Mouse (Mus musculus) CH12.LX (cell line): Measurements from ENCODE around the gene Bach2. TPM values are rescaled to one million over a fixed set of nuclear protein-coding genes. Genes with fewer than 3 reads are reported as not detected.

ENCODE experiments used
- DNase-seq: peaks from one replicate; pipeline ENCODE4 v3.0.0-alpha.2; 2013; ENCODE audit errors: extremely low read depth
- H3K27ac ChIP-seq: 2 replicates; pipeline ENCODE4 v1.5.1; 2012; ENCODE audit warnings: low read depth, mild to moderate bottlenecking, control low read depth, moderate library complexity; ENCODE audit not compliant: insufficient read depth
- H3K27me3 ChIP-seq: replicated peaks from 2 replicates; pipeline ENCODE3; 2012; ENCODE audit warnings: inconsistent platforms
- H3K36me3 ChIP-seq, 2 experiments: replicated peaks in 1 of 2; 2 replicates each; pipeline versions ENCODE3 to v1.6.1; 2012; ENCODE audit warnings: inconsistent platforms in 1 of 2, low read length in 1 of 2, mild to moderate bottlenecking in 1 of 2, mixed read lengths in 1 of 2, moderate library complexity in 1 of 2; ENCODE audit not compliant: control insufficient read depth in 1 of 2, insufficient read depth in 1 of 2
- H3K4me1 ChIP-seq, 2 experiments: 2 replicates each; pipeline ENCODE4 v1.6.1; 2012; ENCODE audit warnings: inconsistent platforms in 1 of 2, moderate library complexity in 1 of 2; ENCODE audit not compliant: insufficient read depth in 2 of 2, control insufficient read depth in 1 of 2
- H3K4me2 ChIP-seq: 2 replicates; pipeline ENCODE4 v1.6.1; 2012; ENCODE audit warnings: low read depth, mild to moderate bottlenecking, control low read depth; ENCODE audit not compliant: poor library complexity, insufficient read depth, severe bottlenecking
- H3K4me3 ChIP-seq, 3 experiments: fragments of 150-350 bp in 1 of 3; sonication (generic) in 1 of 3; replicated peaks in 1 of 3; 2 replicates each; pipeline versions ENCODE3 to v1.5.1; 2011 to 2012; ENCODE audit warnings: low read depth in 2 of 3, low read length in 2 of 3, mild to moderate bottlenecking in 2 of 3, moderate library complexity in 2 of 3, control low read depth in 1 of 3, improper control_type of control experiment in 1 of 3, inconsistent platforms in 1 of 3, mixed read lengths in 1 of 3; ENCODE audit not compliant: poor library complexity in 1 of 3
- H3K79me2 ChIP-seq: replicated peaks from 2 replicates; pipeline ENCODE4 v1.6.1; 2012; ENCODE audit warnings: mild to moderate bottlenecking, moderate library complexity; ENCODE audit not compliant: control insufficient read depth, poor library complexity, insufficient read depth, severe bottlenecking; ENCODE audit errors: extremely low read depth
- H3K9ac ChIP-seq: 2 replicates; pipeline ENCODE4 v1.6.1; 2012; ENCODE audit warnings: low read depth, mild to moderate bottlenecking, control low read depth, moderate library complexity; ENCODE audit not compliant: insufficient read depth
- H3K9me3 ChIP-seq: replicated peaks from 2 replicates; pipeline ENCODE3; 2012; ENCODE audit warnings: low read length, inconsistent platforms, mixed read lengths
- BHLHE40 ChIP-seq: IDR thresholded peaks from 2 replicates; pipeline ENCODE4 v1.6.1; 2011; ENCODE audit warnings: mild to moderate bottlenecking, low read depth, low read length, improper control_type of control experiment
- CHD1 ChIP-seq: IDR thresholded peaks from 2 replicates; pipeline ENCODE4 v1.6.1; 2012; ENCODE audit warnings: low read depth, low read length, improper control_type of control experiment, inconsistent platforms
- CTCF ChIP-seq, 2 experiments: IDR thresholded peaks in 1 of 2; conservative IDR thresholded peaks in 1 of 2; 2 replicates each; pipeline ENCODE4 v1.5.1; 2011 to 2012; ENCODE audit warnings: low read depth in 2 of 2, low read length in 2 of 2, improper control_type of control experiment in 1 of 2, inconsistent platforms in 1 of 2, mild to moderate bottlenecking in 1 of 2, moderate library complexity in 1 of 2
- E2F4 ChIP-seq: IDR thresholded peaks from 2 replicates; pipeline ENCODE4 v1.6.1; 2011; ENCODE audit warnings: low read depth, low read length, improper control_type of control experiment; ENCODE audit not compliant: insufficient replicate concordance
- EP300 ChIP-seq: IDR thresholded peaks from 2 replicates; pipeline ENCODE4 v1.6.1; 2011; ENCODE audit warnings: low read length, improper control_type of control experiment
- HCFC1 ChIP-seq: IDR thresholded peaks from 2 replicates; pipeline ENCODE4 v1.6.1; 2012; ENCODE audit warnings: low read depth, mild to moderate bottlenecking, inconsistent platforms, low read length, improper control_type of control experiment
- IRF4 ChIP-seq: IDR thresholded peaks from 2 replicates; pipeline ENCODE4 v1.6.1; 2014; ENCODE audit warnings: low read depth, mild to moderate bottlenecking, inconsistent platforms, low read length, improper control_type of control experiment
- JUN ChIP-seq: IDR thresholded peaks from 2 replicates; pipeline ENCODE4 v1.6.1; 2011; ENCODE audit warnings: low read depth, mild to moderate bottlenecking, low read length, improper control_type of control experiment, moderate library complexity; ENCODE audit not compliant: insufficient read depth
- JUND ChIP-seq: conservative IDR thresholded peaks from 2 replicates; pipeline ENCODE4 v1.6.1; 2011; ENCODE audit warnings: low read depth, low read length, improper control_type of control experiment
- MEF2A ChIP-seq: IDR thresholded peaks from 2 replicates; pipeline ENCODE4 v1.6.1; 2014; ENCODE audit warnings: low read depth, mild to moderate bottlenecking, inconsistent platforms, low read length, improper control_type of control experiment, borderline replicate concordance
- MXI1 ChIP-seq: IDR thresholded peaks from 2 replicates; pipeline ENCODE4 v1.6.1; 2011; ENCODE audit warnings: mild to moderate bottlenecking, low read depth, low read length, improper control_type of control experiment
- MYC ChIP-seq: IDR thresholded peaks from 2 replicates; pipeline ENCODE4 v1.6.1; 2011; ENCODE audit warnings: low read depth, mild to moderate bottlenecking, improper control_type of control experiment, low read length
- NELFE ChIP-seq: IDR thresholded peaks from 2 replicates; pipeline ENCODE4 v1.6.1; 2011; ENCODE audit warnings: low read depth, low read length, improper control_type of control experiment
- PAX5 ChIP-seq: IDR thresholded peaks from 2 replicates; pipeline ENCODE4 v1.6.1; 2012; ENCODE audit warnings: low read length, inconsistent platforms, mixed read lengths
- POLR2A ChIP-seq: IDR thresholded peaks from 2 replicates; pipeline ENCODE4 v1.6.1; 2011; ENCODE audit warnings: low read depth, mild to moderate bottlenecking, improper control_type of control experiment, low read length
- POLR2AphosphoS2 ChIP-seq: IDR thresholded peaks from 2 replicates; pipeline ENCODE4 v1.6.1; 2011; ENCODE audit warnings: low read depth, low read length, improper control_type of control experiment
- RAD21 ChIP-seq: IDR thresholded peaks from 2 replicates; pipeline ENCODE4 v1.6.1; 2011; ENCODE audit warnings: low read depth, mild to moderate bottlenecking, low read length, improper control_type of control experiment, moderate library complexity
- RCOR1 ChIP-seq: conservative IDR thresholded peaks from 2 replicates; pipeline ENCODE4 v1.6.1; 2012; ENCODE audit warnings: low read depth, mild to moderate bottlenecking, inconsistent platforms, low read length, improper control_type of control experiment
- SIN3A ChIP-seq: IDR thresholded peaks from 2 replicates; pipeline ENCODE4 v1.6.1; 2012; ENCODE audit warnings: low read length, improper control_type of control experiment, inconsistent platforms
- SMC3 ChIP-seq: IDR thresholded peaks from 2 replicates; pipeline ENCODE4 v1.6.1; 2011; ENCODE audit warnings: low read depth, low read length, improper control_type of control experiment
- TCF12 ChIP-seq: IDR thresholded peaks from 2 replicates; pipeline ENCODE4 v1.6.1; 2014; ENCODE audit warnings: low read depth, mild to moderate bottlenecking, inconsistent platforms, low read length, improper control_type of control experiment
- UBTF ChIP-seq: IDR thresholded peaks from 2 replicates; pipeline ENCODE4 v1.6.1; 2012; ENCODE audit warnings: low read depth, mild to moderate bottlenecking, inconsistent platforms, low read length, improper control_type of control experiment, moderate library complexity
- USF1 ChIP-seq: IDR thresholded peaks from 2 replicates; pipeline ENCODE4 v1.6.1; 2014; ENCODE audit warnings: low read depth, mild to moderate bottlenecking, inconsistent platforms, low read length, improper control_type of control experiment
- USF2 ChIP-seq: conservative IDR thresholded peaks from 2 replicates; pipeline ENCODE4 v1.6.1; 2011; ENCODE audit warnings: low read depth, low read length, improper control_type of control experiment
- ZKSCAN1 ChIP-seq: IDR thresholded peaks from 2 replicates; pipeline ENCODE4 v1.6.1; 2012; ENCODE audit warnings: low read depth, inconsistent platforms, low read length, improper control_type of control experiment, borderline replicate concordance
- ZMIZ1 ChIP-seq: IDR thresholded peaks from 2 replicates; pipeline ENCODE4 v1.6.1; 2012; ENCODE audit warnings: low read depth, mild to moderate bottlenecking, inconsistent platforms, low read length, improper control_type of control experiment
- dilution Hi-C: fragments of 300-500 bp; cut with MboI; formaldehyde crosslinking; loops from 2 replicates; pipeline ENCODE4 v1.14.3; 2020; ENCODE audit warnings: low sequenced_read_pairs; ENCODE audit not compliant: extremely low pct_unique_long_range_greater_than_20kb, extremely low pct_ligation_motif_present
- in situ Hi-C: fragments of 300-500 bp; cut with MboI; formaldehyde crosslinking; loops from 3 replicates; pipeline ENCODE4 v1.14.3; 2019; ENCODE audit warnings: low sequenced_read_pairs, low pct_ligation_motif_present, low pct_unique_long_range_greater_than_20kb, mixed read lengths
- polyA plus RNA-seq: library from polyadenylated mRNA; unstranded; fragments of >175 nt; gene quantifications from 2 replicates; pipeline ENCODE4 v1.2.1, GENCODE M21; 2012; ENCODE audit warnings: low read depth; ENCODE audit not compliant: insufficient read length
- total RNA-seq, 2 experiments: library from RNA; depleted of rRNA; stranded (reverse); fragments of 300-350 nt in 1 of 2; fragments of >200 nt in 1 of 2; gene quantifications; 2 replicates each; pipeline ENCODE4 v1.2.3; 2012 to 2014

Gene Bach2
- total and polyA plus RNA-seq, 3 experiments = 0.11 TPM; not detected in 2

- dilution Hi-C loops = no loop called here
- no peaks in the 10 kb centered on the region for H3K79me2 ChIP-seq
Observed at GRCm38 (mm10) chr4:32522013-32522412, 283.4 kb downstream of the Bach2 start.

GRCm38 (mm10) chr4:32524282-32524681 is 285.7 kb downstream of the Bach2 start:
- in situ Hi-C loops = no loop called here
- H3K36me3 ChIP-seq = no peaks in the 10 kb centered on the region
- dilution Hi-C loops = no loop called here
- no peak for TF ChIP-seq TCF12
- no peak for TF ChIP-seq E2F4
- no peak for TF ChIP-seq HCFC1
- no peak for TF ChIP-seq BHLHE40
- TF ChIP-seq RCOR1 = no peak
- TF ChIP-seq JUN = no peak
- TF ChIP-seq PAX5 = no peak
- no peak for TF ChIP-seq RAD21
- TF ChIP-seq POLR2AphosphoS2 = no peak
- TF ChIP-seq MXI1 = no peak
- TF ChIP-seq ZKSCAN1 = no peak
- TF ChIP-seq MEF2A = no peak
- no peak for TF ChIP-seq MYC
- no peak for TF ChIP-seq UBTF
- TF ChIP-seq ZMIZ1 = no peak
- no peak for TF ChIP-seq NELFE
- no peak for TF ChIP-seq POLR2A
- TF ChIP-seq IRF4 = no peak
- TF ChIP-seq JUND = no peak
- no peak for TF ChIP-seq CHD1
- H3K4me3 ChIP-seq = no peak overlapping the region
- no peak overlapping the region for H3K27ac ChIP-seq
- H3K79me2 ChIP-seq = no peaks in the 10 kb centered on the region
- no peak overlapping the region for H3K4me2 ChIP-seq
- no peak overlapping the region for H3K9ac ChIP-seq
- H3K9me3 ChIP-seq = no peaks in the 10 kb centered on the region
- no peaks in the 10 kb centered on the region for H3K27me3 ChIP-seq
- DNase-seq = no peak
- H3K4me1 ChIP-seq = peaks cover 14 to 40% of the 10 kb centered on the region in 2 experiments

More at GRCm38 (mm10) chr4:32522013-32522412, 283.4 kb downstream of the Bach2 start:
- TF ChIP-seq USF1 (no peak), USF2 (no peak), MEF2A (no peak), JUN (no peak), TCF12 (no peak), RAD21 (no peak), SMC3 (no peak), HCFC1 (no peak), ZMIZ1 (no peak), CTCF (conservative IDR thresholded peaks at IDR 0.05 in 1 of 2, IDR thresholded peaks at IDR 0.05 in 1 of 2; ENCODE audit: low read depth in 2 of 2, low read length in 2 of 2) (no peak), SIN3A (no peak), EP300 (no peak), RCOR1 (no peak), JUND (no peak), UBTF (no peak), BHLHE40 (no peak), E2F4 (no peak)
- H3K4me3 ChIP-seq = no peak overlapping the region
- H3K9ac ChIP-seq = no peak overlapping the region
- H3K4me1 ChIP-seq = peaks cover 12 to 46% of the 10 kb centered on the region in 2 experiments
- no peak overlapping the region for H3K4me2 ChIP-seq
- in situ Hi-C loops = no loop called here
- DNase-seq = no peak
- no peaks in the 10 kb centered on the region for H3K27me3 ChIP-seq
- H3K27ac ChIP-seq = no peak overlapping the region
- no peaks in the 10 kb centered on the region for H3K36me3 ChIP-seq
- no peaks in the 10 kb centered on the region for H3K9me3 ChIP-seq
